Mouse (Mus musculus): ENCODE results near the gene Wfdc5.

Gene Wfdc5

DNA sequence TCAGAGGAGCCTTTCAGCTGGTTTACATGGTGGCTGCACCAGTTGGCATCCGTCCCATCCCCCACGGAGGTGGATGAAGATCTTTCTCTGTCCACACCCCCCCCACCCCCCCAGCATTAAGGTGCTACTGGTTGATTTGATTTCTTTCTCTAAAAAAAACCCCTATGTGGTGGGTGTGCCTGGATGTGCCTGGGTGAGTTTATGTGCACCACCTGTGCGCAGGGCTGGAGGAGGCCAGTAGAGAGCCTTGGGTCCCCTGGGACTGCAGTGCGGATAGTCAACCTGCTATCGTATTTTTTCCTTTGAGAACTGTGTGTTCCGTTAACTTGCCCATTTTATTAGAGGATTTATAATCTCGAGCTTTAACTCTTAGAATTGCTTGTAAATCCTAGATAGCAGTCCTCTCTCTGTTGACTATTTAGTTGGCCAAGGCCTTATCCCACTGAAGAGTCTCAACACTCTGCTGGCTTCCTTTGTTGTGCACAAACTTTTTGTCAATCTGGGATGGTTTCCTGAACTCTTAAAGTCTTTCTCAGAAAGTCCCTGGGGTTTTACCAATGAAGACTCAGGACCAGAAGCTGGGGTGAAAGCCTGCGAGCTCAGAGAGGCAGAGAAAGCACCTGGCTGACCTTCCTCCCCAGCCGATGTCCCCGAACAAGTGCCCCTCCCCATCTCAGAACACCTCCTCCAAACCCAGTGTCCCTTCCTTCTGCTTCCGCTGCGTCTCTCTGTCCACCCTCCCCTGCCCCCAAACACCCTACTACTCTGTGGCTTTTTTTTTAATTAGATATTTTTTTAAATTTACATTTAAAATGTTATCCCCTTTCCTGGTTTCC lies 53.7 kb downstream of the Wfdc5 start:
- DNase-seq (ENCODE audit: low read depth, low spot score) = no peak

DNA sequence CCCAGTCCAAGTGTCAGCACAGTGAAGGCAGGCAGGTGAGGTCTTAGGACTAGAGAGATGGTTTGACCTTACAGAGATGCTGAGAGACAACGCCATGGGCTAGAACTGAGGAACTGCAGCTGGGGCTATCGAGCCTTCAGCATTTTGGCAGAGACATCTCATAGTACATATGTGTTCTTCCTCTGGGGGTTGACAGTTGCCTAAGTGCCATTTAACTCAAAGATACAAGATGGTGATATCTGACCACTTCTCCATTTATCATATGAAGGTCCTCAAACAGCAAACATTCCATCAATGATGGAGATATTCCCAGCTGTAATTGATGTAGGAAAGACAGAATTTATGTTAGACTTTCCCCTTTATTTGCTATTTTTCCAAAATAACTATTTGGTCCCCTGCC lies 55.2 kb downstream of the Wfdc5 start:
- DNase-seq (ENCODE audit: low read depth, low spot score) = no peak

DNA sequence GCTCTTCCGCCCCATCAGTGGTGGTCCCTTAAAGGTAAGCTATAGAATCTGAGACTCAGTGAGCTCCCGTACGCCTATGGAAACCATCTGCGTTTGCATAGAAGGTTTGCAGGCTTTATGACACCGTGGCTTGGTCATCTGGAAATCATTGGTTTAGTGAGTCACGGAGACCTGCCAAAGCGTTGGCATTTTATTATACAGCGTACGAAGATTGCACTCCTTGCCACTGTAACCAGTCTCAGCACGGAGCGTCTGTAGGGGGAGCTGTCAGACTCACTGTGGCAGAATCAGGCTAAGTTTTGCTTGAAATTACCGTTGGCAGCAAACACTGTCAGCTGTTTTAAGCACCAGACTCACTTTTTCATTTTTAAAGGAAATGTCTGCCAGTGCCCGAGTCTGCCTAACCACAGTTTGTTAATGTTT lies 56.0 kb downstream of the Wfdc5 start:
- DNase-seq (ENCODE audit: low read depth, low spot score) = peak; percentile 70
